Mouse (Mus musculus): Measurements from ENCODE around the gene Wipi1. TPM values are rescaled to one million over a fixed set of nuclear protein-coding genes. Genes with fewer than 3 reads are reported as not detected.
A peak's percentile ranks its signal among the peaks of the same experiment; 100 is the strongest.

Wipi1 gene
- total and polyA plus RNA-seq, 3 experiments: 74.6 to 110 (median 92.3) TPM

DNA sequence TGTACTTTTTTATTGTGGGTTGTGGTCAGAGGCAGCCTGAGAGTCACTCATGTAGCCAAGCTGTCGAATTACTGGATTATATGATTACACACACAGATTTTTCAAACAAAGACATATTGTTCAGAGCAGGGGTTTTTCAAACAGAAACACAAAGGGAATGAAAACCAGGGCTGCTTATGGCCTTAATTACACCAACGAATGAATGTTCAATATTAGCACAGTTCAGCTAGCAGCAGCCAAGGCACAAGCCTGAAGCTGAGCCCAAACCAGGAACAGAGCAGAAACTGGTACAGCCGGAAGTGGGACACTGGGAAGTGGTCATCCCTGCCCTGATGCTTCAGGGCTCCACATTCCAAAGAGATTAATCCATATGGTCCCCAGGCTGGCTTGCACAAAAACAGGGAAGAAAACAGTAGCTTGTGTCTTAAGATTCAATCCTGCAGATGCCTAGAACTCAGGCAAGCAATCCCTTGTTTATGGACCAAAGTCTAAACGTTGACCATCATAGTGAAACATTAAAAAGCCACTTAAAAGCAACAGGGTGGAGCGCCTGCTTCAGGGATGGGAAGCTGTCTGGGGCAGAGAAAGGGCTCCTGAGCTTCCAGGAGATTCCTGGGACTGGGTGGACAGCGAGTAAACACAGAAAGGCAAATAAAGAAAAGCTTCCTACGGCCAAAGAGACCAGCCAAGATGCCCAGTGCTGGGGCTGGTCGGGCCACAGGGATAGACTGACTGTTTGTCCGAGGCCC, 1.5 kb downstream of the Wipi1 start:
- Histone ChIP-seq H3K79me2 (replicated peaks; ENCODE audit: control insufficient read depth, insufficient read depth, low read length) (peaks cover 2% of the 10 kb centered on the region; the same call in 1 of the 2 replicates), H3K4me1 (ENCODE audit: control insufficient read depth, insufficient read depth, low read length) (peaks cover 3% of the 10 kb centered on the region; the same call in 1 of the 2 replicates), H3K27ac (peak overlapping the region; percentile 99), H3K27me3 (ENCODE audit: control insufficient read depth, insufficient read depth, low read length) (no peaks in the 10 kb centered on the region), H3K9ac (ENCODE audit: low read depth, low read length) (peak overlapping the region; percentile 94), H3K4me3 (peak overlapping the region; percentile 99), H3K36me3 (ENCODE audit: control insufficient read depth, insufficient read depth, low read length) (peaks cover 2% of the 10 kb centered on the region; the same call in 1 of the 2 replicates)
- intact Hi-C loops (cut with DNase I): loop anchor here (2.0 to 5.0 kb wide), 3 partner anchors 42 to 293 kb away; partner anchors contain the start of gene Gna13
- no peak for DNase-seq
- TF ChIP-seq CTCF (IDR thresholded peaks at IDR 0.05): no peak
- no peak for TF ChIP-seq POLR2A (IDR thresholded peaks at IDR 0.05; ENCODE audit: insufficient read depth, low read depth, low read length)
- 9% methylated on average over 9 of the region's 9 CpGs for WGBS

DNA sequence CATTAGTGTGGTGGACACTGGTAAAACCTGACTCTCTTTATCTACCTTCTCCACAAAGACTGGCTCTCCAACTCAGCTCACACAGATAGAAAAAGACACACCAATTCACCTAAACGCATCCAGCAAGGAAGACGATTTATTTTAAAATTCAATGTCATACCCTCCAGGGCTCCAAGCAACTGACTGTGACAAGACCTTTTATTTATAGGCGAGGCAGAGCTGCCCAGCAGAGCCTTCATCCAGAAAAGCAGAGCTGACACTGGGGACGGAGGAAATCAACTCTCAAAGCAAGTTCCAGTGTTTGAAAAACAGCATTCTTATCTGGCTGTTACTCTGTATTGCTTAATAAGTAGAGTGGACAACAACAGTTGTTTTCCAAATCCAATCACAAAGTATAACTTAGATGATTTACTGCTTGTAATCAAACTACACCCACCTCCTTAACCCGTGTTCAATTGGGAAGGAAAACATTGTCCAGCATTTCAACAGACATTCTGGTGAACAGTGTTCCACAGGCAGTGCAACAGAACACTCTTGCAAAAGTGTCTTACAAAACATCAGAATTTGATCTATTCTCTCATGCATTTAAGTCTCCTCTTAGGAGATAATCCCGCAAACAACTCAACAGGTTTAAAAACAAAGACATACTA, 2.7 kb downstream of the Wipi1 start:
- Histone ChIP-seq H3K27me3 (ENCODE audit: control insufficient read depth, insufficient read depth, low read length) (no peaks in the 10 kb centered on the region), H3K4me1 (ENCODE audit: control insufficient read depth, insufficient read depth, low read length) (peaks cover 3% of the 10 kb centered on the region; the same call in 1 of the 2 replicates), H3K27ac (peak overlapping the region; percentile 99), H3K79me2 (replicated peaks; ENCODE audit: control insufficient read depth, insufficient read depth, low read length) (peaks cover 3% of the 10 kb centered on the region; the same call in 1 of the 2 replicates), H3K36me3 (ENCODE audit: control insufficient read depth, insufficient read depth, low read length) (peaks cover 2% of the 10 kb centered on the region; the same call in 1 of the 2 replicates), H3K9ac (ENCODE audit: low read depth, low read length) (peak overlapping the region; percentile 26; the same call in 1 of the 2 replicates), H3K4me3 (peak overlapping the region; percentile 9; the same call in 1 of the 2 replicates)
- WGBS: 42% methylated on average over 6 of the region's 6 CpGs
- TF ChIP-seq CTCF (IDR thresholded peaks at IDR 0.05) (no peak), POLR2A (IDR thresholded peaks at IDR 0.05; ENCODE audit: insufficient read depth, low read depth, low read length) (0 out of 2 replicates have a peak, but pooled peaks have one; percentile 28)
- DNase-seq: peak in 1 of 2 experiments; percentile 23
- intact Hi-C loops (cut with DNase I): no loop called here

GRCm38 (mm10) chr11:109607600-109607999, 4.2 kb downstream of the Wipi1 start:
- Histone ChIP-seq H3K79me2 (replicated peaks; ENCODE audit: control insufficient read depth, insufficient read depth, low read length) (peaks cover 3% of the 10 kb centered on the region; the same call in 1 of the 2 replicates), H3K36me3 (ENCODE audit: control insufficient read depth, insufficient read depth, low read length) (peaks cover 2% of the 10 kb centered on the region; the same call in 1 of the 2 replicates), H3K4me3 (no peak overlapping the region), H3K27ac (no peak overlapping the region), H3K27me3 (ENCODE audit: control insufficient read depth, insufficient read depth, low read length) (no peaks in the 10 kb centered on the region), H3K9ac (ENCODE audit: low read depth, low read length) (no peak overlapping the region), H3K4me1 (ENCODE audit: control insufficient read depth, insufficient read depth, low read length) (peaks cover 3% of the 10 kb centered on the region; the same call in 1 of the 2 replicates)
- WGBS: 90% methylated on average over 6 of the region's 6 CpGs
- DNase-seq: no peak
- no peak for TF ChIP-seq CTCF (IDR thresholded peaks at IDR 0.05)
- no peak for TF ChIP-seq POLR2A (IDR thresholded peaks at IDR 0.05; ENCODE audit: insufficient read depth, low read depth, low read length)
- TF ChIP-seq EP300 (IDR thresholded peaks at IDR 0.05; ENCODE audit: insufficient read depth, low read depth, low read length): no peak
- intact Hi-C loops (cut with DNase I): no loop called here

DNA sequence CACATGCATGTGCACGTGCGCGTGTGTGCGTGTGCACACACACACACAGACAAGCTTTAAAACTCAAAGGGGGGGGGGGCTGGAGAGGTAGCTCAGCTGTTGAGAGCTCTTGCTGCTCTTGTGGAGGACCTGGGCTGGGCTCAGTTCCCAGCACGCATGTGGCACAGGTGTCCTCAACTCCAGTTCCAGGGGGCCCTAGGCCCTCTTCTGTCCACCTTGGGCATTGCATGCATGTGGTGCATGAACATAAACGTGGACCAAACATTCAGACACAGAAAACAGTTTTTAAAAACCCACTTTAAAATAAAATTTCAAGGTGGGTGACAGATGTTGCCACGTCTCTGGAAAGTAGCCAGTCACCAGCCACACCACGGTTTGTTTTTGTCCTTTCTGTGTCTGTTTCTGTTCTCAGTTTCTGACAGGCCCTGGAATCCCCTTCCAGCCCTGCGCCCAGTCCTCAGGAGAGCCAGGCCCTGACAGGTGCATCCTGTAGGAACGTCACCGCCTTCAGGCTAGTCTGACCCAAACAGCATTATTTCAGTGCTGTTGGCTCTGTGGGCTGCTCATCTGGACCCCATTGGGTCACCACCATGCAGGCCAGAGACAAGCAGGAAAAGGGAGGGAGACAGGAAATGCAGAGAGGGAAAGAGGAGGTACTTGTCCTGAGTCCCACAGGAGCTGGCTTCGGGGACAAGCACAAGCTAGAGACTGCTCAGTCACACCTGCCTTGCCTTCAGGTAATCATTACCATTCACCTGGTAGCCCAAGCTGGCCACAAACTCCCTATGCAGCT, 12.8 kb downstream of the Wipi1 start:
- H3K4me3 ChIP-seq: no peak overlapping the region
- H3K27ac ChIP-seq: no peak overlapping the region
- TF ChIP-seq CTCF (IDR thresholded peaks at IDR 0.05) (peak; percentile 45), POLR2A (IDR thresholded peaks at IDR 0.05; ENCODE audit: insufficient read depth, low read depth, low read length) (no peak)
- no peak for DNase-seq
- H3K4me1 ChIP-seq (ENCODE audit: control insufficient read depth, insufficient read depth, low read length): peaks cover 6% of the 10 kb centered on the region
- H3K79me2 ChIP-seq (replicated peaks; ENCODE audit: control insufficient read depth, insufficient read depth, low read length): no peaks in the 10 kb centered on the region
- peaks cover 2% of the 10 kb centered on the region; the same call in 1 of the 2 replicates for H3K36me3 ChIP-seq (ENCODE audit: control insufficient read depth, insufficient read depth, low read length)
- intact Hi-C loops (cut with DNase I): no loop called here
- no peak overlapping the region for H3K9ac ChIP-seq (ENCODE audit: low read depth, low read length)
- H3K27me3 ChIP-seq (ENCODE audit: control insufficient read depth, insufficient read depth, low read length): no peaks in the 10 kb centered on the region
- 62% methylated on average over 12 of the region's 12 CpGs for WGBS

- Histone ChIP-seq H3K9ac (ENCODE audit: low read depth, low read length) (no peak overlapping the region), H3K4me3 (no peak overlapping the region), H3K27ac (peak overlapping the region; percentile 64), H3K79me2 (replicated peaks; ENCODE audit: control insufficient read depth, insufficient read depth, low read length) (no peaks in the 10 kb centered on the region), H3K27me3 (ENCODE audit: control insufficient read depth, insufficient read depth, low read length) (no peaks in the 10 kb centered on the region), H3K36me3 (ENCODE audit: control insufficient read depth, insufficient read depth, low read length) (peaks cover 2% of the 10 kb centered on the region; the same call in 1 of the 2 replicates), H3K4me1 (ENCODE audit: control insufficient read depth, insufficient read depth, low read length) (peaks cover 8% of the 10 kb centered on the region)
- TF ChIP-seq POLR2A (IDR thresholded peaks at IDR 0.05; ENCODE audit: insufficient read depth, low read depth, low read length): no peak
- TF ChIP-seq EP300 (IDR thresholded peaks at IDR 0.05; ENCODE audit: insufficient read depth, low read depth, low read length): 0 out of 2 replicates have a peak, but pooled peaks have one; percentile 21
- TF ChIP-seq CTCF (IDR thresholded peaks at IDR 0.05): no peak
- intact Hi-C loops (cut with DNase I): no loop called here
- 34% methylated on average over 8 of the region's 8 CpGs for WGBS
- peak; percentile 34 to 54 for DNase-seq
These were observed 17.0 kb downstream of the Wipi1 start for GRCm38 (mm10) chr11:109594761-109595160.

All from heart, adult 2 months (tissue).